Mouse (Mus musculus) midbrain, embryonic 14.5 days (tissue): ENCODE results near the gene Commd7. TPM values are rescaled to one million over a fixed set of nuclear protein-coding genes. Genes with fewer than 3 reads are reported as not detected.

Experiments
- ATAC-seq: fragments of 200-750 bp; cut with Nextera tagmentation; 2 replicates; pipeline ENCODE4 v1.8.0; 2017; ENCODE audit warnings: moderate number of reproducible peaks, moderate library complexity; ENCODE audit not compliant: low FRiP score, low TSS enrichment
- DNase-seq: peaks from one replicate; pipeline ENCODE4 v3.0.0-alpha.2; 2015
- H3K27ac ChIP-seq: fragments of 300-500 bp; sonication (generic); replicated peaks from 2 replicates; pipeline ENCODE4 v1.5.1; 2014; ENCODE audit warnings: mild to moderate bottlenecking, low read depth, low read length, moderate library complexity
- H3K27me3 ChIP-seq: fragments of 300-500 bp; sonication (generic); 2 replicates; pipeline ENCODE4 v1.6.1; 2014; ENCODE audit warnings: low read length, control low read depth, mixed read lengths; ENCODE audit not compliant: control insufficient read depth, insufficient read depth
- H3K36me3 ChIP-seq: fragments of 300-500 bp; sonication (generic); 2 replicates; pipeline ENCODE4 v1.6.1; 2014; ENCODE audit warnings: low read length, control low read depth; ENCODE audit not compliant: control insufficient read depth, insufficient read depth
- H3K4me1 ChIP-seq: fragments of 300-500 bp; sonication (generic); 2 replicates; pipeline ENCODE4 v1.6.1; 2014; ENCODE audit warnings: mild to moderate bottlenecking, antibody characterized with exemption, low read length, control low read depth; ENCODE audit not compliant: control insufficient read depth, insufficient read depth
- H3K4me2 ChIP-seq: fragments of 300-500 bp; sonication (generic); 2 replicates; pipeline ENCODE4 v1.6.1; 2014; ENCODE audit warnings: mild to moderate bottlenecking, low read length, moderate library complexity
- H3K4me3 ChIP-seq: fragments of 300-500 bp; sonication (generic); replicated peaks from 2 replicates; pipeline ENCODE4 v1.5.1; 2014; ENCODE audit warnings: low read depth, low read length
- H3K9ac ChIP-seq: fragments of 300-500 bp; sonication (generic); replicated peaks from 2 replicates; pipeline ENCODE4 v1.6.1; 2014; ENCODE audit warnings: mild to moderate bottlenecking, low read length, moderate library complexity
- H3K9me3 ChIP-seq: fragments of 300-500 bp; sonication (generic); 2 replicates; pipeline ENCODE4 v1.6.1; 2016; ENCODE audit warnings: low read length, control low read depth, mixed read lengths; ENCODE audit not compliant: control insufficient read depth
- WGBS: fragments of 180-500 bp; shearing (Covaris S2); extraction: QIAGEN DNeasy Blood & Tissue Kit; methylation state at CpG from one replicate; pipeline ENCODE4 v1.1.7; 2014; 5-methylcytosine and 5-hydroxymethylcytosine counted together
- polyA plus RNA-seq: library from polyadenylated mRNA; unstranded; fragments of >200 nt; fragmentation: Nextera tagmentation; extraction: Ambion mirVana; gene quantifications from 2 replicates; pipeline ENCODE4 v1.2.1, GENCODE M21; 2014

Gene Commd7
- polyA plus RNA-seq, 1 experiment from 2014 or later, result 76.0 TPM

DNA sequence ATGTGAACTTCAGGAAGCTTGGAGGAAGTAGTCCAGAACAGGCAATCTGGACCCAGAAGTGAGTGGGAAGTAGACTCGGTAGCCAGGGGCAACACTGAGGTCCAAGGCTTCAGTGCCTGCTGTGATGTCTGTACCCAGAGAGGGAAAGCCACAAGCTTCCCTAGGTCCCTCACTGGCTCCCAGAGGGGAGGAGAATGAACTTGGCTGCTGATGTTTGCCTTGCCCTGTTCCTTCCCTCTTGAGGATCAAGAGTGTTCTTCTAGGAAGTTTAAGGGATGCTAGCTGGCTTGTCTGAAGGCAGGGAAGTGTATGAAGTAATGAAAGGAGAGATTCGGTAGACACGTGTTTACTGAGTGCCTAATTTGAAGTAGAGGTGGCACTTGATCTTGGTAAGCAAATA lies 9.9 kb upstream of the Commd7 start:
- ATAC-seq (no peak), DNase-seq (no peak)
- Histone ChIP-seq H3K9ac (no peak overlapping the region), H3K4me2 (no peak overlapping the region), H3K4me1 (no peaks in the 10 kb centered on the region), H3K27me3 (no peaks in the 10 kb centered on the region), H3K36me3 (no peaks in the 10 kb centered on the region), H3K27ac (no peak overlapping the region), H3K4me3 (no peak overlapping the region), H3K9me3 (no peaks in the 10 kb centered on the region)
- 18% methylated on average over 3 of the region's 3 CpGs for WGBS

DNA sequence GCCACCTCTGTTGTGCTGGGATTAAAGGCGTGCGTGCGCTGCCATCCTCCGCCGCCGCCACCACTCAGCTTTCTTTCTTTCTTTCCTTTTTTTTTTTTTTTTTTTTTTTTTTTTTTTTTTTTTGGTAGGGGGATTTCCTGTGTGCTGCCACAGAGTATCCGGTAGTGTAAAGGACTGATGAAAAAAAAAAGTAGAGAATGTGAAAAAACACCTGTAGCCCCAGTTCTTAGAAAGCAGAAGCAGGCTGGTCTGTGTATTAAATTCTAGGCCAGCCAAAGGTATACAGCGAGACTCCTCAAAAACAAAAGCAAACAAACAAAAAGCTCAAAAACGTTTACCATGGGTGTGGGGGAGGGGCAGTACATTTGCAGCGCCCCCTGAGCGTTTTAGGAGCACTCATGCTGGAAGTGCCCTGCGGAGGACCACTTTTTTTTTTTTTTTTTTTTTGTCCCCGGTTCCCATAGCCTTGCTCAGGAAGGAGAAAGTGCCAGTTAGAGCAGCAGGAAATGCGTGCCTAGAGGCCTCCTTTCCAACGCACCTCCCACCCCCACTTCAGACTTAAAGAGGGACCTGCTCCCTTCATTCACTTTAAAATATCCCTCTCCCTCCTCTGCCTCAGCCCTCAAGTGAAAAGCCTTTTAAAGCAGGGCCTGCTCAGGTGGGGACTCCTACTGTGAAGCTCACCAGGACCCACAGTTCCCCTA lies 6.5 kb upstream of the Commd7 start:
- Histone ChIP-seq H3K36me3 (no peaks in the 10 kb centered on the region), H3K27me3 (no peaks in the 10 kb centered on the region), H3K4me2 (no peak overlapping the region), H3K4me1 (no peaks in the 10 kb centered on the region), H3K9ac (no peak overlapping the region), H3K9me3 (no peaks in the 10 kb centered on the region), H3K4me3 (no peak overlapping the region), H3K27ac (no peak overlapping the region)
- DNase-seq (no peak), ATAC-seq (no peak)
- WGBS, result 18% methylated on average over 15 of the region's 15 CpGs

DNA sequence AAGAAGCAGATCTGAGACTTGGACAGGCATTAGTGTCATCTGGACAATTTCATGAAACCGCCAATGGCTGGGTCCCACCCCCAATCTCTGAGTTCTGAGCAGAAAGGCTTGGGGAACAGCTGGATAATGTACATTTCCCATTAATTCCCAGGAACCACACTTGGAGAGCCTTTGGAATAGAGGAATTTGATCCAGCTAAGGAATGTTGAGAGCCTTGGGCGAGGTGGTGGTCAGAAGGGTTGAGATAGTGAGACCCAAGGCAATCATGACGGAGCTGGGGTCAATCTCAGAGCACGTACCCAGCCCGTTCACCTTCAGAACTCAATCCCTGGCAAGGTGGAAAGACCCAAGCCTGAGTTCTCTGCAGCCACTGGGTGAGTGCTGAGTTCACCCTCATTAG lies 678 bp upstream of the Commd7 start:
- 95% methylated on average over 5 of the region's 5 CpGs for WGBS
- H3K27me3 ChIP-seq, result no peaks in the 10 kb centered on the region
- H3K4me2 ChIP-seq, result peak overlapping the region; percentile 69

DNA sequence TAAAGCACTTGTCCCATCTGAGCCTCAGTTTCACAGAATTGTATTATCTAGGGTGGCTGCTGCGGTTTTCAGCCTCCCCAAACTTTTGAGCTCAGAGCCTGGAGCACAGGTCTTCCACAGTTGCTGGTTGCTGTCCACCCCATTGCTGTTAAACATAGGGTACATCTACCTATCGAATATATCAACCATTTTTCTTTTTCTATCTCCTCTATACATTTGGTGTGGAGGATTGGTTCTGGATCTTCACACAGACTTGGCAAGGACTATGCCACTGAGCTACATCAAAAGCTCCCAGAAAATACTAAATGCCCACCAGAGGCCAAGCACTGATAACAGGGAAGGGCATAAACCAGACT lies 268 bp upstream of the Commd7 start:
- Histone ChIP-seq H3K36me3 (peaks cover 10% of the 10 kb centered on the region), H3K4me3 (peak overlapping the region; percentile 85), H3K9me3 (no peaks in the 10 kb centered on the region), H3K27me3 (no peaks in the 10 kb centered on the region), H3K4me1 (peaks cover 16% of the 10 kb centered on the region), H3K4me2 (peak overlapping the region; percentile 69), H3K9ac (peak overlapping the region; percentile 95), H3K27ac (peak overlapping the region; percentile 92)
- ATAC-seq (no peak), DNase-seq (no peak)
- 33% methylated on average over 2 of the region's 2 CpGs for WGBS

More for the DNA sequence above, 678 bp upstream of the Commd7 start:
- Histone ChIP-seq H3K9ac (peak overlapping the region; percentile 95; the same call in 1 of the 2 replicates), H3K9me3 (no peaks in the 10 kb centered on the region), H3K36me3 (peaks cover 6% of the 10 kb centered on the region), H3K27ac (peak overlapping the region; percentile 92; the same call in 1 of the 2 replicates), H3K4me1 (peaks cover 16% of the 10 kb centered on the region), H3K4me3 (no peak overlapping the region)
- no peak for ATAC-seq
- no peak for DNase-seq

DNA sequence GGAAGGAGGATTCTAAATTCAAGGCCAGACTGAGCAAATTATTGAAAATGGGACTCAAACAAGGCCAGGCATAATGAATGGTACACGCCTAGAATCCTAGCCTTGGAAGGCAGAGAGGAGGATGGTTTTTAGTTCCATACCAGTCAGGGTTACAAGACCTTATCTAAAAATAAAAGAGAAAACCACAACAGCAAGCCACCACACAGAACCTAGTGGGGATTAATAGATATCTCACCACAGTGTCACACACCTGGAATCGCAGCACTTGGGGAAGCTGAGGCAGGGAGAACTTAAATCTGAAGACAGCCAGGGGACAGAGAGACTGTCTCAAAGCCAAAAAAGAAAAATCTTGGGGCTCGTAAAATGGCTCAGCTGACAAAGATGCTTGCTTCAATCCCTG lies 1.6 kb downstream of the Commd7 start:
- ATAC-seq (no peak), DNase-seq (no peak)
- H3K4me2 ChIP-seq, result no peak overlapping the region; the same call in 1 of the 2 replicates
- no peaks in the 10 kb centered on the region for H3K27me3 ChIP-seq
- peaks cover 16% of the 10 kb centered on the region for H3K4me1 ChIP-seq
- no peak overlapping the region for H3K27ac ChIP-seq
- H3K36me3 ChIP-seq, result peaks cover 28% of the 10 kb centered on the region
- no peaks in the 10 kb centered on the region for H3K9me3 ChIP-seq
- WGBS, result 90% methylated on average over 3 of the region's 3 CpGs
- H3K4me3 ChIP-seq, result no peak overlapping the region
- H3K9ac ChIP-seq, result no peak overlapping the region

DNA sequence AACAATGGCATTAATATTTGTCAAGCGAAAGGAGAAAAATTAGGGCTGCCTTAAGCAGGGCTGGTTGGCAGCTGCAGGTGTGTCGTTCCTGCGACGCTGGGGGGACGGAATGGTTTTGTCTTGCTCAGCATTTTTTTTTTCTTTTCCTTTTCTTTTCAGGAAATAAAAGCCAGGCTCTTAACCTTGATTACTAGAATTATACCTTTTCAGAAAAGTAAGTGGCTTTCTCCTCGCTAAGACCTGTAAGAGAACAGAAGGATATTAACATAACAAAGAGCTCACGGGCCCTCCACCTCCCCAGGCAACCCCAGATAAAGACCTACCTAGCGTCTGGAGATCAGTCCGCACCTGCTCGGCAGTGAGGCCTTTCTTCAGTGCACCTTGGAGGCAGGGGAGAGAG lies 10.1 kb downstream of the Commd7 start:
- Histone ChIP-seq H3K9me3 (no peaks in the 10 kb centered on the region), H3K27ac (no peak overlapping the region), H3K4me2 (no peak overlapping the region), H3K27me3 (no peaks in the 10 kb centered on the region), H3K4me3 (no peak overlapping the region), H3K9ac (no peak overlapping the region), H3K4me1 (no peaks in the 10 kb centered on the region), H3K36me3 (peaks cover 91% of the 10 kb centered on the region)
- WGBS, result 49% methylated on average over 10 of the region's 10 CpGs
- ATAC-seq (no peak), DNase-seq (no peak)

DNA sequence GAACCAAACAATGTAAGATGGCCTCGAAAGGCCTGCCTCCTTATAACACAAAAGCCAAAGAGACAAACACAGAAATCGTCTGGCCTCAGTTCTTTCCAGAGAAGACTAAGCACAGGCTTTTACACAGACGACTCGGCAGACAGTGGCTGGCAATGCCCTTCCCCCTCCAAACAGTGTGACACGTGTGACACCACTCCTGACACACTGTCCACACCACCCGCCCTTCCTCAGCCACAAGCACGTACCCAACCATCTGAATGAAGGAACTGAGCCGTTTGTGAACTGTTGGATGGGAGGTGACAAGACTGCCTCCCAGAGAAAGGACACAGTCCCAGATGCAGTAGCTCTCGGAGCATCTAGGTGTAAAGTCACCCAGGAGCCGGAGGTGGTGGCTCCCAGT lies 13.7 kb downstream of the Commd7 start:
- no peak overlapping the region for H3K4me3 ChIP-seq
- DNase-seq (no peak), ATAC-seq (no peak)
- peaks cover 65% of the 10 kb centered on the region for H3K36me3 ChIP-seq
- H3K27ac ChIP-seq, result no peak overlapping the region
- H3K4me1 ChIP-seq, result no peaks in the 10 kb centered on the region
- no peak overlapping the region for H3K9ac ChIP-seq
- H3K4me2 ChIP-seq, result no peak overlapping the region
- H3K9me3 ChIP-seq, result no peaks in the 10 kb centered on the region
- H3K27me3 ChIP-seq, result no peaks in the 10 kb centered on the region
- 81% methylated on average over 10 of the region's 10 CpGs for WGBS

DNA sequence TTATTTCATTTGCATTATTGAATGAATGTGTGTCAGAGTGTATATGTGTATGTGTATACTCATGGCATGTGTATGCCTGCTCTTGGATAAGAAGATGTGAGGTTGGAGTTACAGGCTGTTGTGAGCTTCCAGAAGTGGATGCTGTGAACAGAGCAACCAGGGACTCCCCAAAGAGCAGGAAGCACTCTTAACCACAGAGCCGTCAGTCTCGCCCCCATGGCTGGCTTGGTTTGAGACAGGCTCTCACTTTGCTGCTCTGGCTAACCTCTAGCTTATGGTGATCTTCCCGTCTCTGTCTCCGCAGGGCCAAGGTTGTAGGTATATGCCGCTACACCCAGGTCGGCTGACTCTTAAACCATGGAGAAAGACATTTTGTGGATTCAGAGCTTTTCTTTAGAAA lies 14.1 kb downstream of the Commd7 start:
- Histone ChIP-seq H3K9ac (no peak overlapping the region), H3K36me3 (peaks cover 61% of the 10 kb centered on the region), H3K27me3 (no peaks in the 10 kb centered on the region), H3K27ac (no peak overlapping the region), H3K4me3 (no peak overlapping the region), H3K9me3 (no peaks in the 10 kb centered on the region), H3K4me1 (no peaks in the 10 kb centered on the region), H3K4me2 (no peak overlapping the region)
- WGBS, result 92% methylated on average over 6 of the region's 6 CpGs
- ATAC-seq (no peak), DNase-seq (no peak)

DNA sequence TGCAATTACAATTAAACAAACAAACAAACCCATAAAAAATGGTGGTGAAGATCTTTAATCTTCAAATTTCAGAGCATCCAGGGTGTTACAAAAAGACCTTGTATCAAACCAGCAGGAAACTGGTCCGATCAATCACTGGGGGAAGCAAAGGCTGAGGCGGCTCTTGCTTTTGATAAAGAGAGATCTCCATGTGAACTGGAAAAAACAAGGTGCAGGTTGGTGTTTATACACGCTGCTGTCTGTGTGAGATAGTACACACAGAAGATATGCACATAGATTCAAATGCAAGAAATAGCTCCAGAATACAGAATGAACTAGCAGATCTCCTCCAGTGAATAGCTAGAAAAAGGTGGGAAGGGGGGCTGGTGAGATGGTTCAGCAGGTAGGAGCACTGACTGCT lies 15.7 kb downstream of the Commd7 start:
- Histone ChIP-seq H3K27me3 (no peaks in the 10 kb centered on the region), H3K9me3 (no peaks in the 10 kb centered on the region), H3K4me1 (peaks cover 4% of the 10 kb centered on the region; the same call in 1 of the 2 replicates), H3K4me3 (no peak overlapping the region), H3K4me2 (no peak overlapping the region), H3K9ac (no peak overlapping the region), H3K36me3 (peaks cover 46% of the 10 kb centered on the region), H3K27ac (no peak overlapping the region)
- DNase-seq (no peak), ATAC-seq (no peak)
- WGBS, result 94% methylated on average over 3 of the region's 3 CpGs
